Mouse (Mus musculus) Muller cell, postnatal 12 days (primary cell): Measurements from ENCODE around the gene Zmynd19.
A peak's percentile ranks its signal among the peaks of the same experiment; 100 is the strongest.
"Not testable (repeated sequence)": the region's sequence is repeated elsewhere in the genome, so short reads cannot be mapped to it uniquely, and the experiment has no call there.

Experiments used
- DNase-seq: peaks from one replicate; pipeline ENCODE4 v3.0.0-alpha.2; 2015; ENCODE audit errors: inconsistent ontology term

The Zmynd19 gene

DNA sequence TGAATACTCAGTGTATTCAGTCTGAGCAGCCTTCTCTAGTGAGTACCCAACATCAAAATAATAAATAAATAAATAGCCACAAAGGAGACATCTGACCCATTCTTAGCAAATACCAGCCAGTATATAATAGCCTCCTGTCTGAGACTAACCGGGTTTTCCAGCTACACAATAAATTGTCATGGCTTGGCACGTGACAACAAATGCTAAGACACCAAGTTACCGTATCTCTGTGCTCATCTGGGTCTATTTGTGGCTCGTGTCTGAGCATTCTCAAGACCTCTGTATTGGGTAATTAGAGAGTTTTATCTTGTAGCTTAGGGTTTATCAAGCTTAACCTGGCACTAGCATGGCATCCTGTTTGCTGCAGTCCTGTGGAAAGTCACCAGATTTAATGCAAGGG, 7.5 kb upstream of the Zmynd19 start:
- no peak for DNase-seq

DNA sequence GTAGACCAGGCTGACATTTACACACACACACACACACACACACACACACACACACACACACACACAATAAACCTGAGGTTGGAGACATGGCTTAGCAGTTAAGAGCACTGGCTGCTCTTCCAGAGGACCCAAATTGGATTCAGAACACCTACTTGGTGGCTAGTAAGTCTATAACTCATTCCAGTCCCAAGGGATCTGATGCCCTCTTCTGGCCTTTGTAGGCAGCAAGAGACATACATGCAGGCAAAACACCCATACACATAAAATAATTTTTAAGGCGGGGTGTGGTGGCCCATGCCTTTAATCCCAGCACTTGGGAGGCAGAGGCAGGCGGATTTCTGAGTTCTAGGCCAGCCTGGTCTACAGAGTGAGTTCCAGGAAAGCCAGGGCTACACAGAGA, 5.3 kb upstream of the Zmynd19 start:
- not testable (repeated sequence) for DNase-seq

DNA sequence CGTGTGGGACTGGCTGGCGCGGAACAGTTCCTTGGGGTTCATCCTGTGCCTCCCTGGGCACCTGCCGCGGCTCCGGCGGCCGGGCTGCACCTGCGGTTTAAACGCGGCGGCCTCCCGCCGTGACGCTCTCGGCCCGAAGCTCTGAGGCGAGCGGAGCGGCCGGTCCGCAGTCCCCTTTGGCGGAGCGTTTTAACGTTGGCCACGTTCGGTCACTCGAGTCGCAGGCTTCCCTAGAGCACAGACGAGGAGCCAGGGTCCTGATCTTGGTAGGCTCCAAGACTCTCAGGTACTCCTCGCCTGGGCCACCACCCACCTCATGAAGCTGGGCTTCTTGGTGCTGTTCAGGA, 570 bp downstream of the Zmynd19 start:
- no peak for DNase-seq

DNA sequence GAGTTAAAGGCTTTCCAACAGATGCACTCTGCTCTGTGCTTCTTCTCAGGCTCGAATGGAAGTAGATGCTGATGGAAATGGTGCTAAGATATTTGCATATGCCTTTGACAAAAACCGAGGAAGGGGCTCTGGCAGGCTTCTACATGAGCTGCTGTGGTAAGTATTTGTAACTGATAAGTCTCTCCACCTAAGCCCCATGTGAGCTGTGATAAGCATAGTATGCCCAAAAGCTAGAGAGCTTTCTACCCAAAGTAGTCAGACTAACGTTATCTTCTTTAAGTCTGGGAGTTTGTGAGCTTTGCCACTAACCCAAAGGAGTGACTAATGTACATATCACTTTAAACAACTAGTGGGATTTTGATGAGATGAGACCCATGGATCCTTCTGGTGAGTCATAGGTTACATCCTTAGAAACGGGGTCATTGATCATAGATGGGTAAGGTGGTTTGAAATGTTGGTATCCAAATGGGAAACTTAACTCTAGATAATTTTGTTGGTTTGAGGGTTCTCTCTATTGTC, 3.0 kb downstream of the Zmynd19 start:
- DNase-seq: no peak

DNA sequence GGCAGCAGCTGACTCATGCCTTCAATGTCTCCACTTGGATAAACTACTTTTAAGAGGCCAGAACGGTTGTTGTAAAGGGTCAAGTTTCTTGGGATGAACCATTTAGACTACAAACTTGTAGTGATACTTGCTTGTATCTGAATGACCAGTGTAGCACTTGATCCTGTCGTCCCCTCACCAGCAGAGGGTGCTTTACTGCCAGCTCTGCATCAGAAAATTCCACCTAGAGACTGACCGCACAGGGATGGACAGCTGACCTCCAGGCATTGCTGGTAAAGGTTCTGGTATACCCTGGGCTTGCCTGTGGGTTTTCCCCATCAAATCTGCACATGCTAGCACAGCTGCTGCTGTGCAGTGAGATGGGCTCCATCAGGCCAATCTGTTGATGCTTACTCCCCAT, 11.3 kb downstream of the Zmynd19 start:
- no peak for DNase-seq

DNA sequence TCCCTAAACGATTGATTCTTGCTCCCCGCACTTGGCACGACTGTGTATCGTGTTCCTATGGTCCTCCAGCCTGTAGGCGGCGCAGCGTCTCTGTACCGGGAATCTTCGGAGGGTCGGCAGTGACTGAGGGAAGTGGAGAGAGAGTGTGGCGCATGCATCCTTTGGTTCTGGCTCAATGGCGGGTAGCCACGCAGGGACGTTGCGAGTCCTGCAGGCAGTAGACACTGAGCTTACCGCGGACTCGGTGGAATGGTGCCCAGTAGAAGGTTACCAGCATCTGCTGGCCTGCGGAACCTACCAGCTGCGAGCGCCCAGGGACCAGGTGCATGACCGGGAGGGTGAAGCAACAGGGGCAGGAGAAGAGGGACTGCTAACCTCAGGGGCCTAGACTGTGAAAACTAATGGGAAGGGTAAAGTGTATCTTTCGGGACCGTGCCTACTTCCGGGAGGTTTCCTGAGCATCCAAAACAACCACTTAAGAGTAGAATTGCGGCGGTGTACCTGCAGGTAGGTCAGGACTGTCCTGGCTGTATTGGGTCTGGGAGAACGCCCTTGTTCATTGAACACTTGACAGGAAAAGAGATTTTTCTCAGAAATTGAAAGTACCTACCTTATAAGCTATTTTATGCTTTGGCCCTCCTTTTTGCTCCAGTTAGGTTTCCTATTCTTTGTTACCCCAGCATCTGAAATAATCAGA, 12.9 kb downstream of the Zmynd19 start, which contains the start of gene Dph7:
Dph7 (plus strand) TSS at position 97 of the 697 bp plus-strand sequence.
- peak; percentile 76 for DNase-seq

- no peak for DNase-seq
These were observed 20.8 kb downstream of the Zmynd19 start for GRCm38 (mm10) chr2:24970386-24970785.

DNA sequence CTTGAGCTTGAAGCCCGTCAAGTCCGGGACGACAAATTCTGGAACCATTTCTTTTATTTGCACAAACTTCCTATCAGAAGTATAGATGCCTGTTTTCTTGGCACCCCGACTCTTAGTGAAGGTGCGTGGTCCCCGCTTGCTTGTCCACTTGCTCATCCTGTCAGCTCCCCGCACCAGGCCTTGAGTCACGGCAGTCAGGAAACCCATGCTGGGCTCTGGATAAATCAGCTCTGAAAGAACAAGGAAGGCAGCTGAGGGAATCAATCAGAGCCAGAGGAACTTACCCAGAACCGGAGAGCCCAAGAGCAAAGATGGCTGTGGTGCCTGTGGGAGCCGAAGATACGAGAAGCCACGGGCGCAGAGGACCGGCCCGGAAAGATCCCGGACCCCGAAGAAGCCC, 24.9 kb downstream of the Zmynd19 start:
- not testable (repeated sequence) for DNase-seq

- peak; percentile 99 for DNase-seq
These were observed 25.5 kb downstream of the Zmynd19 start, which contains the start of gene Mrpl41 for GRCm38 (mm10) chr2:24974906-24975703. Gene Mrpl41, minus strand, starts transcription at chr2:24975098.

- DNase-seq: peak; percentile 93
These were observed 26.2 kb downstream of the Zmynd19 start, which contains the start of gene Pnpla7 for GRCm38 (mm10) chr2:24975704-24976297. Gene Pnpla7, plus strand, starts transcription at chr2:24976033.

GRCm38 (mm10) chr2:24976960-24977359, 27.4 kb downstream of the Zmynd19 start:
- DNase-seq: no peak

DNA sequence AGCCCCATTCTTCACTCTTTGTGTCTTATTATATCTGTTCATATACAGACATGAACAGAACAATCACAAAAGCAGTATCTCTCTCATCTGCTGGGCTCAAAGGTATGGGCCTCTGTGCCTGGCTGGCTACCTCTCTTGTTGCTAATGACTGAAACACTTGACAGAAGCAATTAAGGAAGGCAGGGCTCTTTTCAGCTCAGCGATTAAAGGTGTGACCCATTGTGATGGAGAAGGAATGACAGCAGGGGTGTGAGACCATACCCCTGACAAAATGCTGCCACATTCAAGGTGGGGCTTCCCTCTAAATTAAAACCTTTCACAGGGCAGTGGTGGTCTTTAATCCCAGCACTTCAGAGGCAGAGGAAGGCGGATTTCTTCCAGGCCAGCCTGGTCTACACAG, 38.2 kb downstream of the Zmynd19 start:
- DNase-seq: no peak

- DNase-seq: no peak
These were observed 45.7 kb downstream of the Zmynd19 start for GRCm38 (mm10) chr2:24995332-24995731.

GRCm38 (mm10) chr2:24996471-24996870, 46.9 kb downstream of the Zmynd19 start:
- no peak for DNase-seq

- DNase-seq: peak; percentile 11
These were observed 51.1 kb downstream of the Zmynd19 start for GRCm38 (mm10) chr2:25000544-25001235.

DNA sequence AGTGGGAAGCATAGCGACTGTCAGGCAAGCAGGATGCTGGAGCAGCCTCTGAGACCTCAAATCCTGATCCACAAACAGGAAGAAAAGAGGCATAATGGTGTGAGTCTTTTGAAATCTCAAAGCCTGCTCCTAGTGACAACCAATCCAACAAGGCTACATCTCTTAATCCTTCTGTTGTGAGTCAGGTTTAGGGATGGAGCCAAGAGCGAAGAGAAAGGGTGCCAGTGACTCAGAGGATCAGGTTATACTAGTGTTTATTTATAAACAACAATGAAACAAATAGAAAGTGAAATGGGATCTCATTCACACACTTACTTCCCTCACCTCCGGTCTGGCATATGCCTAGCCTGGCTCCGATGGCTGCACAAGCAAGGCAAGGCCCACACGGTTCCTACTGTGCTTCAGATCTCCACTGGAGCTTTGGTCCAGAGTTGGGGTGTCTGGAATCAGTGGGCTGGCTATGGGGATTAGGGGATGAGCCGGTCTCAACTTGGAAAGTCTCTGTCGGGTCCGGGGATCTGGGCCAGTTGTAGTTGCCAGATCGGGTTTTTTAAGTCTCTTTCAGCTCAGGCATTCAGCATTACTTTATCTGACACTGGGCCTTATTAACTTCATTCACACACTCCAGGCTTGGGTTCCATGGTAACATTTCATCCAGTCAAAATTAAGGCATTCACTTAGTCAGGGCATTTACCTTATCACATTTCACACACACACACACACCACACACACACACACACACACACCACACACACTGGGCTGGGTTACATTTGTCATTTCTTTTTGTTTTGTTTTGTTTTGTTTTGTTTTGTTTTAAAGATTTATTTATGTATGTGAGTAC, 54.6 kb downstream of the Zmynd19 start:
- DNase-seq: peak; percentile 52

DNA sequence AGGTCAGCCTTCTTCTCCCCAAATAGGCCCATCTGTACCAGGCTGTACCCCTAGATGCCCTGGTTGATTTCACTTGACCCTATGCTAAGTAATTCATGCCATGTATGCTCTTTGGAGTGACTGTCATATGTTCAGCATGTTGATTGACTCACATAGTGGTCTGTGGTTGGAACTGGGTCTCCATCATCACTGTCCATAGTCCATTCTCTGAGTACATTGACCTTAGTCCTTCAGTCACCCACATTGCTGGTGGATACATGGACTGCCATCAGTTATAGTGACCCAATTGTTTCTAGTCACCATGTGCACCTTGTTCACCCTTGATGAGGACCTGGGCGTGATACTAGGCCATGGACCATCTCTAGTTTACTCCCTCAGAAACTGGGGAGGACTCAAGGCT, 57.2 kb downstream of the Zmynd19 start:
- DNase-seq: no peak

GRCm38 (mm10) chr2:25008250-25008649, 58.7 kb downstream of the Zmynd19 start:
- DNase-seq: no peak
